Mouse (Mus musculus) heart, adult 9 months (tissue): ENCODE results near the gene Sept6.
"Not testable (repeated sequence)": the region's sequence is repeated elsewhere in the genome, so short reads cannot be mapped to it uniquely, and the experiment has no call there.

Experiments used
- DNase-seq, 2 experiments: peaks; one replicate each; pipeline ENCODE4 v3.0.0; 2022; ENCODE audit warnings: low spot score in 2 of 2

Sept6 gene

DNA sequence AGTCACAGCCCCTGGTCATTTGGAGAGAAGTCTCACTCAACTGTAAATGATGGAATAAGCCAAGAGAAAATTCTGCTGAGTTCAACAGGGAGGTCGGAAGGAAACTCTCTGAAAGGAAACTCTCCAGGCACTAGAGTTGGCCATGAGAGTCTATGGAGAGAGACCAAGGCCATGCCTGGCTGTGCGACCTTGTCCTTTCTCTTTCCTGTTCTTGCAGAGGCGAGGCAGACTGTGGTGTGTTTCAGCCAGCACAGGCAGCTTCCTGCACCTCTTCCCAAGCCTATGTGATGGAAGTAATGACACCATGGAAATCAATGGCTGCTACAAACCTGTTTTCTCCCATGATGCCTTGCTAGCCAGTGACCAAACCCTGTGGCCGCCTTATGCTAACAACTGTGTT lies 20.4 kb downstream of the Sept6 start:
- no peak for DNase-seq

DNA sequence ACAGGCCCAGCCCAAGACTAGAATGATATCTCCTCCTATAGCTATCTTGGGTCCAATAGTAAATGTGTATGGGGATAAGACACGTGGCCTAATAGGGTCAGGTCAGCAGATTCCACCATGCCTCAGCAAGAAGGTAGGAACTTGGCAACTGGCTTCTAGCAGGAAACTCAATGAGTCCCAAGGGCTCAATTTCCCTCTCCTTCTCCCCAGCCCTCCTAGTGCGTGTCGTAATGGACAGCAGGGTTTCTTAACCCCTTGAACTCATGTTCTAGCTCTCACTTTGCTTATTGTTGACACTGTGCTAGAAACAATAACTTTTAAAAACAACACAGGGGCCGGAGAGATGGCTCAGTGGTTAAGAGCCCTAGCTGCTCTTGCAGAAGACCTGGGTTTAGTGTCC lies 22.1 kb downstream of the Sept6 start:
- DNase-seq = no peak

DNA sequence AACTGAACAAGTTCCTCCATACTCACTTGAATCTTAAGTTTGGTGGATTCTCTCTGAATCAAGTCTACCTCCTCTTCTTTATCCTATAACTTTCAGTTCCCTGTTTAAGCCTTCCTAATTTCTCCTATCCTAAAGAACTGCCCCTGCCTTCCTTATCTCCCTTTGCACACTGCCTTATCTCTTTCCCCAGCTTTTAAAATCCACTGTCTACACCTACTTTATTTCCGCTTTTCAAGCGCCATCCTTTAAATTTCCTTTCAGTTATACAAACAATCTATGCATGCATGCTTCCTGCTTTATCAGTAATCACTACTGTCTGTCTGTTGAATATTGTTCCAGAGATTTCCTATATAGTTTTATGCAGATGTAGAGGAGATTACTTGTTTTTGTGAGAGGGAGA lies 34.9 kb downstream of the Sept6 start:
- DNase-seq = no peak

DNA sequence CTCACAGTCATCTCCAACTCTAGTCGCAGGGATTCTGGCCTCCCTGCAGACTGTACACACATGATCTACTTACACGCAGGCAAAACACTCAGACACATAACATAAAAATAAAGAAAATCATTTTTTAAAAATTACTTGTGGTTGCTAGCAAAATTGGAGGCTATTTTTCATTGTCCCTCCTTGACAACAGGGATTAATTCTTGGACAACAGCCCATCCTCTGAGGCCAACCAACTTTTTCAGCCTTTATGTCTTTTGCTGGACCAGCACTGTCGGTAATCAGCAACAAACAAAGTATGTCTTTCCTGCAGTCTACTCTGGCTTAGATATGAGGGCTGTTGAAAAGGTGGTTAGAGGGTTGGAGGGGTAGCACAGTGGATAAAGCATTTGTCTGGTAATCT lies 50.5 kb downstream of the Sept6 start:
- DNase-seq = no peak

DNA sequence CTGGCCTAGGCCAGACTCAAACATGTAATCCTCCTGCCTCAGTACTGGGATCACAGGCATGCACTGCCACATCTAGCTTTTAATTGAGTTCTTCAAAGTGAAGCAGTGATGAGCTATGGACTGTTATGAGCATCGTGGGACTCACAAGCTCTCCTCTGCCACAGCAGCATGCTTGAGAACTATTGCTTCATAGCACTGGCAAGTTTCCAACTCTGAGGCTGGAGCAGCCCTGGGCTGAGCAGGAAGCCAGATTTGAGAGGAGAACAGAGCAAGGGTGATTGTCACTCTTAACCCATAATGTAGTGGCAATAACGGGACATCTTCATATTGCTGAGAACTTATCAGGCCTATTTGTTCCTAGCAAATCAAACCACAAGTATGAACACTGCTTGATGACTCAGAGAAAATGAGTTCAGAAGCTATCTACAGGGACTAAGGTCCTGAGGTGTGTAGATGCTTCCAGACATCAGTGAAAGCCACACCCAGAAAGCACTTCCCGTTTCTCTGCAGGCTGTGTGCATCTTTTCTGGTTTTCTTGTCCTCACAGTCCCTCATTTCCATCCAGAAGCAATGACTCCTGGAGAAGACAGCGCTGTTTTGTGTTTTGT lies 51.7 kb downstream of the Sept6 start:
- DNase-seq = peak; percentile 43 to 72

DNA sequence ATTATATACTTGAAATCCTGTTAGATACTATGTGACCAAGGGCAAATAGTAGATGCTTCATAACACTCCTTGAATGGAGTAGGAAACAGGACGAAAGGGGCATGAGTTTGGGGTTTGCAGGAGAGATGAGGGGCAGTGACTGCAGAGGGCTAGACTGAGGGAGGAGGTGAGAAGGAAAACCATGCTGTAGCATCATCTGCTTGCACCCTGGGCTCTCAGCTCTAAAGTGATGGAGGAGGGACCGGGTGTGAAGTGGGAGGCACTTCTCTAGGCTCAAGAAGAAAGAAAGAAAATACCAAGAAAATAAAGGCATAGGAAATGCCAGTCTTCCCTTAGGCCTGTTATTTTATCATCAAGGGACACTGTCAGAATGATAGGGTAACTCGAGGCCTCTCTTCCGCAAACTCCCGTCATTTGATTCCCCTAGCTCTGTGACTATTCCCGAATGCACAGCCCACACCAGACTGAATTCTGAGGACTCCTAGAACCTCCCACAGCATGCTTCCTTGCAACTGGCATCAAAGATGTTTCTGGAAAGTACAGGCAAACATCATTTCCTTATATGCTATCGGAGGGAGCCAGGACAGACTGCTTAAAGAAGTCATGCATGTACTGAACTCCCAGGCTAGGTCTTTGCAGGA lies 56.1 kb downstream of the Sept6 start:
- DNase-seq = no peak

DNA sequence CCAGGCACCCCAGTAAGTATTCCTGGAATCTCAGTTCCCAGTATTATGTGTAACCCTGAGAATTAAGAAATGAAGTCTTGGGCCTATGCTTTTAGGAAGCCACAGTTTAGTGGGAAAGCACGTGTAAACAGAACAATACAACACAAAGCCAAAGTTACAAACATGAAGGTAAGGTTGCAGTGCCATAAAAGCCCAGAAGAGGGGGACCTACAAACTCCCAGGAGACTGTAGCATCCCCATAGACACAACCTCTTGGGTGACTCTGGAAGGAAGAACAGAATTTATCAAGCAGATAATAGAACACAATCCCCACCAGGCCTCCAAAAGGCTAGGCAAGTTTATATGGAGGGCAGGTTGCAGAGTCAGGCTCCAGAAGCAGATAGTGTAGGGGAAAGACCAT lies 61.0 kb downstream of the Sept6 start:
- DNase-seq = no peak

DNA sequence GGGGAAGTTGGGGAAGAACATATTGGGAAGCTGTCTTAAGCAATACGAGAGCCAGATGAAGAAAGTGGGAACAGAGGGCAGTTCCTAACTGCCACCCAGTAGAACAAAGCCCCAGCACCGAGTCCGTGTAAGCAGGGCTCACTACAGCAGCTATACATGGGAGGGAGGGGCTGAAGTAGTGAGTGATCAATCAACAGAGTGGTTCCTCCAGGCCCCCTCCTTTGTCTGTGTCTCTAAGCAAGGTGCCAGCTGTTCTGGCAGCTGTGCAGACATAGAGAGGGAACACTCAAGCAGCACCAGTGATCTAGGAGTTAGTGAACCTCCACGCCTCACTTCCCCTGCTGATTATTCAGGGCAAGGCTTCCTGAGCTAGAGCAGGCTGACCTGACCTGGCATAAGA lies 61.9 kb downstream of the Sept6 start:
- DNase-seq = no peak

DNA sequence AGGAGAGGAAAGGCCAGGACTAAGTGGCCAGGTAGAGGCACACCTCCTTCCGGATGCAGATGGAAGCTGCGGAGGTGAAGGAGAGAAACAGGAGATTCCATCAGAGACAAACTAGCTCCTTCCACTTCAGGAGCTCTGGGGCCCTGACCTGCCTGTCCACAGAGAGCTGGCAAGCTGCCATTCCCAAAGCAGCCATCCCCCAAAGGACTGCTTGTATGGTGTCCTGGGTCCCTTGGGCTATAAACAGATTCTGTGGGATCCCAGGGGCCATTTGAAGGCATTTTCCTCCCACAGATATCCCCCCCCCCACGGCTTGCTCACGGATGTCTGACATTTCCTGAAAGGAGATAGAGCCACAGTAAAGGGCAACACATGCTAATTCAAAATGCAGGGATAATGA lies 62.8 kb downstream of the Sept6 start:
- peak in 1 of 2 experiments; percentile 4 for DNase-seq

DNA sequence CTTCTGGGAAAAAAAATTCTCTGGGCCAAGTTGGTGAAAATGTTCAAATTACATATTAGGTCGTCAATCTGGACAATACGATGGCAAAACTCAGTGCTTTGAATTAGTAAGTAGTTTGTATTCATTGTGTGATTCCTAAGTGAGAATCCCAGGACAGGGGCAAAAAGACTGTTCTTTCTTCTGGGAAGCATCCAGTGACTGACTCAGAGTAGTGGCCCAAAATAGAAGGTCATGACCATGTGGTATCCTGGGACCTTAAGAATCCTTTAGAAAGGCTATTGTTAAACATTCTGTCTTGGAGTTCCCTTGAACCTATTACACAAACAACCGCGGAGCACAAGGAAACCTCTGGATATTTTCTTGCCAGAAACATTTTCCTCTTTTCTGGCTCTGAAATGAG lies 70.2 kb downstream of the Sept6 start:
- DNase-seq = no peak

DNA sequence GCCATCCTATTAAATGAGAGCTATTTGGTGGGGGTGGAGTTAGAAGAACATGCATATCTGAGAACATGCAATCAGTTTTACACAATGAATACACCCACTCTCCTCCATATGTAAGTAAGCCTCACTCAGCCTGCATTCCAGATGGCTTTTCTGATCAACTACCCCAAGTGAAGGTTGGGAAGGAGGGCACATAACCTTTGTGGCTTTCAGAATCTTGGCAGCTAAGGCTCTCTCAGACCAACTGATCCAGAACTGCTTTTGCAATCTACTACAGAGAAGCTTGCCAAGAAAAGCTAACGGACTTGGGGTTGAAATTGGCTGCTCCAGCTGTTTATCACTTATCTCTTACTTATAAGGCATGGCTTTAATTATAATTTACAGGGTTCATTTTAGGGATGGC lies 73.8 kb downstream of the Sept6 start:
- DNase-seq = no peak

DNA sequence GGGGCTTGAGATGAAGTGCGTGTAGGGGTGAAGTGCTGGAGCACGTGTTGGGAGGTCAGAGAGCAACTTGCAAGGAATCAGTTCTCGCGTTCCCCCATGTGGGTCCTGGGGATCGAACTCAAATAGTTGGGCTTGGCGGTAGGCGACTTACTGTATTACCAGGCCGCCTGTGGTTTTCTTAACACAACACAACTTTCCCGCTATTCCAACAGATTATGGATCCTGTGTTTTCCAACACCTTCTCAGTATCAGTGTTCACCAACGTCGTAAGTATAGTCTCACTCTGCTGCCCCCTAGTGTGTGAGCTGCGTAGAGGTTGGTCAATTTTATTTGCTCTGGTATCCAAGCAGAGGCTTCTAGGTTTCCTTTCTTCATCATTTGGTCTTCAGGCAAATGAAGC lies 80.3 kb downstream of the Sept6 start:
- DNase-seq = peak in 1 of 2 experiments; percentile 19

DNA sequence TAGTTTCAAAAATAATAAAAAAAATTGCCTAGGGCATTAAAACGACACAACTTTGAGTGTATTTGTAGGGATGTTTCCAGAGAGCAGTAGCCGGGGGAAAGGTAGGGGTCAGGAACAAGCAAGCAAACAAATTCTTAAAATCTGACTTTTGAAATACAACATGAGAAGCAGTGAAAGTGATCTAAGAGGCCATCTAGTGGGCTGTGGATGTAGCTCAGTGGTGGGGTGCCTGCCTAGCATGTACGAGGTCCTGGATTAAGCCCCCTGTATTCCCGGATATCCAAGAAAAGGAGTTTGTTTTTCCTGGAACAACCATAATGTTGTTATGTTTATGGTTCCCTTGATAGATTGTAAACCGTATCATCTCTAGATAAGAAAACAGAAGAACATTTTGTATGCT lies 85.1 kb downstream of the Sept6 start:
- no peak for DNase-seq

DNA sequence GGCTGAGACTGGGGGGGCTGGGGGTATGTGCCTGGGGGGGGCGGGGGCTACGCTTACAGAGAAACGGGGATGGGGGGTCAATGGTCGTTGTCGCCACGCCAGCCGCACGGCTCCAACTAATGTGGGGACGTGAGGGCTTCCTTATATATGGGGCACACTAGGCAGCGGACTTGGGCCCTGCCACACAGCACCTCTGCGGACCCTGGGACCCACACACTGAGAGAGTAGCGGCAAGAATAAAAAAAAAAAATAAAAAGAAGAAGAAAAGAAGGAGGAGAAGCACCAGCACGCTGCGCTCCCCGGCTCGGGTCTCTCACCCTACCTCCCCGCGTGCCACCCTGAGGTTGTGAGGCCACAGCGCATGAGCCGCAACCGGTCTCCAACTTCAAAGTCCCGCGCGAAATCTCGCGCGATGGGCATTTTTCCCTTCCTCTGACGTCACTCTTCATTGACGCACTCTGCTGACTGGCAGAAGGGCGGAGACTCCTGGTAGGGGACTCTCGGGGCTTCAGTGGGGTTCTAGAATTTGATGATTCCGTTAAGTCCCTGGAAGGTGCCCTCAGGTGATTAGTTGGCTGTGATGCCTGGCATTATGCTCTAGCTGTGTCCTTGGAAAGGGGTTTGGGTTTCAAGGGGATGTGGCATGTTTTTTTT lies 88.4 kb downstream of the Sept6 start:
- peak; percentile 93 to 94 for DNase-seq

DNA sequence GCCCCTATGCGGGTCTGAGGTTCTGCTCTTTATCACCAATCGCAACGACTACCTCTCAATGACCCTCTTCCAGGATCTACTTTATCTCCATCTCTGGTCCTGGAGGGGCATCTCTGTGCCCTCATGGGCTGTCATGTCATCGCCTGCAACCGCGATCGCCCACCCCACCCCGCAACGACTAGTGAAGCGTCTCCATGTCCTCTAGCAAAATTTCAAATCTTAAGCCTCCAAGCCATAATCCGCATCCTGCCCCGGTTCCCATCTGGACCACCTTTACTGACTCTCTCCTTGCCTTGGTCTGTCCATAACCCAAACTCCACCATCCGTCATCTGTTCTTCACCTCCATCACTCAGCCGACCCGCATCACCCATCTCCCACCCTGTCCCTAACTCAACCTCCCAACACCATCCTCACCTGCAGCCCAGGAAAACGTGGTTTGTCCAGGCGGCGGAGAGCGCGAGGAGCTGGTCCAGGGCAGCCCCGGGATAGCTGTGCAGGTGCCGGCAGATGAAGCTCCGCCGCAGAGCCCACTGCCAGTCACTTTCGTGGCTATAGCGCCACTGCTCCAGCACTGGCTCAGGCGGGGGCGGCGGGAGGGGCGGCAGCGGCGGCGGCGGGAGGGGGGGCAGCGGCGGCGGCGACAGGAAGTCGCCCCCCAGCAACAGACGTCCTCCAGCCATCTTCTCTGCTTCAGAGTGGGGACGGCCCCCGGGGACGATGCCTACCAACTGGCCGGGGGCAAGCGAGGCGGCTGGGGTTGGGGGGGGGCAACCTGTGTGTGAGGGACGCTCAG lies 89.1 kb downstream of the Sept6 start, which contains the start of gene Nkrf:
TSS of gene Nkrf (minus strand) at position 579 of the 794 bp plus-strand sequence.
- DNase-seq = peak in 1 of 2 experiments; percentile 6

DNA sequence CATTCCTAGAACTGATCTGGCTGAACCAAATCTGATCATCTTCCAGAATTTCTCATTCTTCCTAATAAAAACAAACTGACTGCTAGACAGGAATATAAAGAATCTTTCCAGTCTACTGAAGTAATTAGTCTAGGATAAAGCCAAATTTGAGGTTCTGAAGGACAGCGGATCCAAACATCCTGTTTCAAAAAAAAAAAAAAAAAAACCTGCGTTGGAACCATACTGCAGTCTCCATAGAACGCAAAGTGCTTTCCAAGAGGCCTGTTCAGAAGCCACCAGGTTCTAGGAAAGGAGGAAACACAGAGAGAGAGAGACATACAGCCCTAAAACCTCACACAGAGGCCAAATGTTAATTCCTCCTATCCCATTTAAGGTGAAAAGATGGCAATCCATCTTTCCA lies 89.9 kb downstream of the Sept6 start:
- DNase-seq = no peak

DNA sequence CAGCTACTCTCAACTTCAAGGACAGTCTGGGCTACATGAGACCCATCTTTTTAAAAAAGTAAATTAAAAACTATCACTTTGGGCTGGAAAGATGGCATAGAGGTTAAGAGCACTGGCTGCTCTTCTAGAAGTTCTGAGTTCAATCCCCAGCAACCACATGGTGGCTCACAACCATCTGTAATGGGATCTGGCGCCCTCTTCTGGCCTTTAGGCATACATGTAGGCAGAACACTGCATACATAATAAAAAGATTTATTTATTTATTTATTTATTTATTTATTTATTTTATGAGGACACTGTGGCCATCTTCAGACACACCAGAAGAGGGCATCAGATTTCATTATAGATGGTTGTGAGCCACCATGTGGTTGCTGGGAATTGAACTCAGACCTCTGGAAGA lies 92.7 kb downstream of the Sept6 start:
- DNase-seq = not testable (repeated sequence)

DNA sequence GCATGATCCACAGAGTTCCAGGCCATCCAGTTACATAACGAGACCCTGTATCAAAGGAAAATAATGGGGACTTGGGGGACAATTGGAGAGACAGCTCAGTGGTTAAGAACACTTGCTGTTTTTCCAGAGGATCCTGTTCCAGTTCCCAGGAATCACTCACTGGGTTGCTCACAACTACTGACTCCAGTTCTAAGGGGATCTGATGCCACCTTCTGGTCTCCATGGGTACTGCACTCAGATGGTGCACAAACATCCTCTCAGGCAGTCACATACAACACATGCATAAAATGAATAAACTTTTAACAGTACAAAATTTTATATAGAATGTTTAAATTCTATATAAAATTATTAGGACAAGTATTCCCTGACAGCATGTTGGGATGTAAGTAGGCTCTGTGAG lies 106.9 kb downstream of the Sept6 start:
- DNase-seq = no peak

DNA sequence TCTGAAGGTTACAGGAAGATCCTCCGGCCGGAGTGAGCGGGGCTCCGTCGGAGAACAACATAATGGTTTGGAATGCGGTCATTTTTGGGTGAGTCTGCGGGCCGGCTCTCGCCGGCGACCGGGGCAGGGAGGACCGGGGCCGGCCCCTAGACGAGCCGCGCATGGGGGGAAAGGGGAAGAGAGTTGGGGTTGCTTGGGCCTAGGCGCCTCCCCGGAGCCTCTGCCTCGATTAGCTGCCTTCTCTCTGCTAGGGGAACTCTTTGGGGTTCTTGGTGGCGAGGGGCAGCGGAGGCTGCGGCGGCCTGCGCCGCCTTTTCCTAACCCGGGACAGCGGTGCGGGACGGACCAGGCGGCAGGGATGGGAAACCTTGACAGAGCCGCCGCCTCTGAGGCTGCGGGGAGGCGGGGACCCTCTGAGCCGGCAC lies 116.9 kb downstream of the Sept6 start:
- DNase-seq = no peak

DNA sequence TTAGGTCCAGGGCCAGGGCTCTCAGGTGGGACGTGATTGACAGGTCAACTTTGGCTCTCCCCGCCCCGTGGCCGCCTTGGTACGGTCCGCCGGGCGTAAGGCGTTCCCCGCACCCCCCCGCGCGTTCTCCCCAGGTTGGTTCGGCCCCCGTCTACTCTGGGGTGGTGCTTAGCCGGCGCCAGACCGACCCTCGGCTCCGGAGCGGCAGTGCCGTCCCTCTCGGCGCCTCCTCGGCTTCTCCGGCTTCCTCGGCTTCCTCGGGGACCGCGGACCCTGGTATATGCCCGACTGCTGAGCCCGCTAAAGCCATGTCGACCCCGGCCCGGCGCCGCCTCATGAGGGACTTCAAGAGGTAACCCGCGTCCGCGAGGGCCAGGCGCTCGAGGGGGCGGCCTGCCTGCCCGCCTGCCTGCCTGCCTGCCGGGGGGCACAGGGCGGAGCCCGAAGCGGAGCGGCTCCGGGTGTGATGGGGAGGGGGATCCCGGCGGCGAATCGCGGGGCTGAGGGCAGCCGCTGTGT lies 117.4 kb downstream of the Sept6 start:
- peak; percentile 84 to 85 for DNase-seq

DNA sequence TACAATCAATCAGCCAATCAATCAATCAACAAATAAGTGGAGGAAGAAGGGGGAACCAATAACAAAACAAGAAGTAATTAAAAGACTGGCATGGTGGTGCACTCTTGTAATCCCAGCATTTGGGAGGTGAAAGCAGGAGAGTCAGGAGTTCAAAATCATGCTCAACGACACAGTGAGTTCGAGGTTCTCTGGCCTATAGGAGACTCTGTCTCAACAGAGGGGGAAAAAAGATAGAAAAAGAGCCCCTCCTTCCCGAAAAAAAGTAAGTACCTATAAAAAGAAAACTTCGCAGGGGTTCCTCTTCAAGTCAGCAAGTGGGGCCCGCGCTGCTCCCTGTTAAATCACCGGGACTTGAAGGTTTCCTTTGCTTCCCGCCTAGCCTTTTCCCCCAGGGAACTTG lies 117.8 kb downstream of the Sept6 start, which contains the start of the genes Ube2a and C330007P06Rik:
TSS of gene Ube2a (plus strand) at position 136 of the 400 bp plus-strand sequence.
TSS of gene C330007P06Rik (minus strand) at position 347 of the 400 bp plus-strand sequence.
- DNase-seq = no peak

DNA sequence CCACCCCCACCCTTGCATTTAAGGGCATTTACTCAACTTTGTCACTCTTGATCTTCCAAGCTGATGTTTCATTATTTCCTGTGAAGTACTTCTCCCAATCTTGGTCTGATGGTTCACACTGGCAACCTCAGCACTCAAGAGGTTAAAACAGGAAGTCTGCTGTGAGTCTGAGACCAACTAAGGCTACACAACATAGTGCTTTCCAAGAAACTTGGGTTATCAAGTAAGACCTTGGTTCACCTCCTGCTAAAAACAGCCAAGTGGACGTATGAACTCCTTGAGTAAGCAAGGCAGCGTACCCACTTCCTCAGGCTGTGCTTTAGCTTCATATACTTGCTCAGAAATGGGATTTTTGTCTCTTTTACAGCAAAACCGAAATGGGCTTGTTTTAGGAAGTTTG lies 121.2 kb downstream of the Sept6 start:
- DNase-seq = no peak
